Mouse (Mus musculus) frontal cortex, postnatal 36 days (tissue): Measurements from ENCODE around the gene Bid.
A peak's percentile ranks its signal among the peaks of the same experiment; 100 is the strongest.

Source experiments
- DNase-seq, 2 experiments: peaks; one replicate each; pipeline ENCODE4 v3.0.0; 2022; ENCODE audit warnings: low spot score in 2 of 2

Gene Bid

DNA sequence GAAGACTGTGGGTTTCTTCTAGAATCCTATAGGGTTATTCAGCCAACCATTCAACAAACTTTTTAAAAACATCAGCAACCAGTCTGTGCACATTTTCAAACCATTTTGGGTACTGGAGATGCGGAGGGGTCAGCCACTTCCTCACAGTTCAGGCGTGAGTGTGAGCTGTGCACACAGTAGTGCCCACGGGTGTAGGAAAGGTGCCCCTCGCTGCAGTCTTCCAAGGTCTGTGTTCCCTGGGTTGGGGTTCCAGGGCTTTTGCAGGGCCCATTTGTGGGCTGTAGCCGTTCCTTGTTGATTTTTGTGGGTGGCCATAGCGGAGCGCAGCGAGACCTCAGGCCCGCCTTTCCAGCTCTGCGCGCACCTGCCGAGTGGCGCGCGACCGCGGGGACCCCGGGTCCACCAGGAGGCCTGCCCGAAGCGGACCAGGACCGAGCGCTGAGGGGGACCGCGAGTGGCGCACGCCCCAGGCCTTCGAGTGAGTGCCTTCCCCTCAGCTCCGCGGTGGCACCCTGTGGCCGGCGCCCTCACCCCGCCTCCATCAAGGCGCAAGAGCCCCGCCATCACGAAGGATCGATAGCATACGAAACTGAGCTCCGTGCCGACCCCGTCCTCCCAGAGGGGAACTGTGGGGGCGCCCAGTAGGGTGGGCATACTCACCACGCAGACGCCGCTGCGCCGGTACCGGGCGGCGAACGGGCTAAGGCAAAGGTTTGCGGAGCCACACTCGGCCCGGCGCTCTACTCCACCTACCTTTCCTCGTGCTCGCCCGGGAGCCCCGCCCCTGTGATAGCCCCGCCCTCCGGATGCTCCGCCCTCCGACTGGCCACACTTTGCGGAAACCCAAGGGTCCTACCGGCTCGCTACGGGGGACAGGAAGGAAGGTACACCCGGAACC, at the start of gene Bid:
Gene Bid, minus strand, starts transcription at position 780 of the 898 bp plus-strand sequence.
- DNase-seq = peak; percentile 78 to 79

DNA sequence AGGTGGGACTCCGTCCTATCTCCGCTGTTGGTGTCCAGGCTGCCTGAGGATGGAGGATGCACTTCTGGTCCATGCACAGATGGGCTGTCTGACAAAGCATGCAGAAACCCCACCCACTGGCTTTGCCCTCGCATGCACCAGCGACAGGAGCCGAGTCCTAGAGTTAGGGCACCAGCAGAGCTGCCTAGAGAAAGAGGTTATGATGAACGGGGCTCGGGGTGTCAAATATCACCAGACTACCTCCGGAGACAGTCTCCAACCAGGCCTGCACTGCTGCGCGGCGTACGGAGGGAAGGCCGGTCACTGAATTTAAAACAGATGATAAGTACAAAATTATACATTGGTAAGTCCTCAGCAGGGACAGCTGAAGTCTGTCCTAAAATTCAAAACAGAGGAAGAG, 49.2 kb upstream of the Bid start:
- DNase-seq = no peak

DNA sequence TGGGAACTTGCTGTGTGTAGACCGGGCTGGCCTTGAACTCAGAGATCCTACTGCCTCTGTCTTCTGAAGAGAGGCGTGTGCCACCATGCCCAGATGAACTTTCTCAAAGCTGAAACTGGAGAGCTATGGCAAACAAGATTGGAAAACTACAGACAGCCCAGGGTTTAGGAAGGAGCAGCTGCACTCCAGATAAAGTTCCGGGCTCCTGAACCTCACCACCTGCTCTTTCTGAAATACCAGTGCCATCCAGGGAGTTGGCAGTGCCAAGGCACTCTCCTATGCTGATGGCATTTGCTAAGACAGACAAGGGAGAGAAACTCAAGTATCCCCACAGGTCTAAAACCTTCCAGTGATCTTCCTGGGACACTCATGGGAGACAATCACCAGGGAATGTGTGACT, 47.5 kb upstream of the Bid start:
- DNase-seq = no peak

DNA sequence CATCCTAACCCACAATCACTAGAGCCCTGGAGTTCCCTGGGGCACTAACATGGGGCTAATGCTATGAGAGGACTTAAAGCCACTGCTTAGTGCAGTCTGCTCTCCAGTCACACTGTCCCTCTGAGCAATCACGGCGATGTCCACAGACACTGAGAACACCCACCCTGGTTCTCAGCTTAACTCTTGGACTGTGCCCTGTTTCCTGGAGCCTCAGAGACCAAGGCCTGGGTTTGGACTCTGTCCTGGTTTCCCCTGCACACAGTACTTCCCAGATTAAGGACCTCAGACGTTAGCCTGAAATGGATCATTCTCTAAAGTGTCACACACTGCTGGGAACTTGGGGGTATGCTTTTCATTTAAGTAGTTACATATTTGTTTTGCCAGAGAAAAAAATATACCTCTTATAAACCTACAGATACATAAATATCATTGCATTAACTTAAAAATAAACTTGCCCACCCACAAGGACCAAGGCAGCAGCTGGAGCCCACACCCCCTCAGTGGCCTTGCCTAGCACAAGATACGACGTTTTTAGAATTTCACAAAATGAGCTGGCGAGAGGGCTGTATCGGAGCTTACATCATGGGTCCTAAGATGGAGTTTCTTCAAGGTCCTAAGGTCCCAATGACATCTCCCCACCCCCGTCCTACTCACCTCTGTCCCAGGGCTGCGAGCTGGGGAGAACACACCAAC, 43.8 kb upstream of the Bid start:
- DNase-seq = peak in 1 of 2 experiments; percentile 75

DNA sequence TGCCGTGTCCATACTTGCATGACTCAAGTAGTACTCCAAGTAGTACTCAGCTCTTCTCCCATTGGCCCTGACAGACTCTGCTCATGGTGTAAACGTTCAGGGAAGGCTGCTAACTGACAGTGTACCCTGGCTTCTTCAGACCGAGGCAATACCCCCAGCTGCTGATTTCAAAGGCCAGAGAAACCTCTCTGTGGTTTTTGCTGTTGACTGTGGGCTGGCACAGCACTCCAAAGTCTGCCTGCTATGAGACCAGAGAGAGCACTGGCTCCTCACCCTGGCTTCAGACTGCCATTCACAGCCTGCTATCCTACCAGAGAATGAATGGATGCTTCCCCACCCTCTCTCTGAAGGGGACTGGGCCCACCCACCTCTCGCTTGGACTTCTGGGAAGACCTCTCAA, 40.7 kb upstream of the Bid start:
- DNase-seq = no peak

DNA sequence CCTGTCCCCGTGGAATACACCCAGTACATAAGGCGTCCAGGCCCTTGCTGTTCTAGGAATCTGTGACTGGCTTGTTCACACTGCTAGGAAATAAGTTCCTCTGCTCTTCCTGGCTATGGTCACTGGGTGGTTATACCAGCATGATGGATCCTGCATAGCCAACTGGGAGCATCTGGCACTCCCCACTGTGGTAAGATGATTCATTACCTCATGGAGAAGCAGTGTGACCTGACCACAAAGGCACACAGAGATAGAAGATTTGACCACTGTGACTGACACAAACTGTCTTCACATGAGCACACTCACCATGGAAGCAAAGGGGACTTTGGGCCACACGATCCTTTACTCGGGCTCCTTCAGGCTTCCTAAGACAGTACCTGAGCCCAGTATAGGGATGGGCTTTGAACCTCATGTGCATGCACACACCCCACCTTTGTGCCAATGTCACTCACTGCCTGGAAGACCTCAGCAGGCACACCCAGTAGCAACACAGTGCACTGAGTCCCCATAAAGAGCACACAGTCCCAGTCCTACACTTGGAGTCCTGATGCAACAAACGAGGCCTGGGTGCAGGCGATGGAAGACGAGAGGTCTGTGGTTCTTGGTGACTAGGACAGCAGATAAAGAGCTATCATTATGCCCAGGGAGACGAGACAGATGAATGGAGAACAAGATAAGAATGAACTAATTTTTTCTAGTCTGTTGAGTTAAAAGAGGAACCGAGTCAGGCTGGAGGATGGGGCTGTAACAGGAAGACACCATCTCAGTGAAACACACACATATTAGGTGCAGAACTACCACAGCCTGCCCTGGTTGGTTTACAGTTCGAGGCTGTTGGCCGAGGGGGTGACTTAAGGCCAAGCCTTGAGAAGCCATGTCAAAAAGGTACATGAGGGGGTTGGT, 39.9 kb upstream of the Bid start:
- no peak for DNase-seq

DNA sequence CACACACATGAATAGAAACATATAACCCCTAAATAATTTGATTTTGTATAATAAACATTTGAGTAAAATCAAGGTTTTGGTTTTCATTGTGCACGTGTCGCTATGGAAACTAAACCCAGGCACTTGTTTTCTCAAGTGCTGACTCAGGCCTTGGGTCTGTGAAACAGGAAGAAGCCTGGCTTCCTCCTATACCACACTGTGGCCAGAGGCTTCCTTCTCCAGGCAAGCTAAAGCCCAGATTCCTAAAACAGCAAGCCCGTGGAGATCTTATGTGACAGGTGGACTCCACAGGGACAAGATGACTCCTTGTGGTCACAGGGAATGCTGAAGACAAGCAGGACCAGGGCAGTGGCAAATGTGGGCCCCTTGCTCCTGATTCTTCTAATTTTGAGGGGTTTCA, 38.6 kb upstream of the Bid start:
- DNase-seq = no peak

DNA sequence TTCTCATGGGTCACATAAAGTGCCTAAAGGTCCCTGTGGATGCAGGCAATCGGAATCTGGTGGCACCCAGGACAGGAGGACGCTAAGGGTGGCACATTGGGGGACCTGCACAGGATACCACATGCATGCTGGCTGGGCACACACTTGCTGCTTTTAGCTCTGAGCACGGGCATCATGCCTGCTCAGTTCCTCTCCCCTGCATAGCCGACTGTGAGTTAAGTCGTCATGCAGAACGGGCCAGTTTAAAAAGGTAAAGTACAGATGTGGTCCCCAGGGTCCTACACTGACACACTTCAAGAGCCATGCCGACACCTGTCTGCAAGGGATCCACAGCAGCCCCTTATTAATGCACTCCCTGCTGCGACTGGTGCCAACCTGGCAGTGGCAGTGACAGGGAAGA, 37.6 kb upstream of the Bid start:
- no peak for DNase-seq

DNA sequence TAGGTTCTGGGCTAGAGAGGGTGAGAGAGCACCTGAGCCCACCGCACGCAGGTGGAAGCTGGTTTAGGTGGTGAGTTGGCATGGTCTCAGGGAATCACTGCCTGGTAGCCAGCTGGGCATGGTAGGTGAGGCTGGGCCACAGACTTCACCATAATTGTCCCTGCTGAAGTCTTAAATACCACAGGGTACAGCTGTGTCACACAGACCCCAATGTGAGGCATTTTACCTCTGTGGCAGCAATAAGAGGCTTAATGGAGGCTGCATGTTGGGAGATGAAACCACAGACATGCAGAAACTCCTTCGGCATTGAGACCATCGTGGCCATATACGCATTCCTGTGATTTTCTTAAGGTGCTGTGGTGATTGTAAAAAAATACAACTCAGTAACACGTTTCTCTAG, 35.8 kb upstream of the Bid start:
- no peak for DNase-seq

DNA sequence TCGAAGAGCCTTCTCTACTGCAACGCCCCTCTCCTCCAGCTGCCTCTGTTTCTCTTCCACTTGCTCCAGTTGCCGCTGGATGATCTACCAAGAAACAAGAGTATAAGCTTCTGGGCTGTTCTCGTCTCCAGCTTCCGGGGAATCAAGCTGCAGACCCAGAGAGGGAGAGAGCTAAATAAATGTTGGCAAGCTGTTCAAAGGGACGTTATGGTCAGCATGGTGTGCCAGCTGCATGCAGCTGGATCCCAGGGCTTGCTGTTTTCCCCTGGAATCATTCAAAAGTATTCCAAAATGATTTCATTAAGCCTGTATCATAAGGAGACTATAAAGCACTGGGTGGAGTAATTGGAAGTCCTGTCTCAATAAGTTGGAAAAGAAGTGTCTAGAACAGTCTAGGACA, 34.7 kb upstream of the Bid start:
- DNase-seq = no peak

DNA sequence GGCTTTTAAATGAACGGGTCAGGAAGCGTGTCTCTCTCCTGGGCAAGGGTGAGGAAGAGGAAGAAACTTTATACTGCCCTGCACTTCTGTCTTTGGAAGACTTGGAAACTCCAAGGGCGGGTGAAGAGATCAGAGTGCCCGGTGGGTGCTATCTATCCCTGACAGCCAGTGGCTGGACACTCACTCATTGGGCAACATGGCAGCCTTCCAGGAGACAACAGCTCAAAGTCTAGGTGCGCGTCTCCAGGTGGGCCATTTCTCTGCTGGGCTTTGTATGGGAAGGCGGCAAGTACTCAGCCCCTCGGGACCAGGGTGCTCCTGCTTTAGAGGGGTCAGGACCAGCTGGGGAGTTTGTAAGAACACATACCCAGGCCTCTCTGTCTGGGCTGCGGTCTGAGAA, 28.9 kb upstream of the Bid start:
- no peak for DNase-seq

DNA sequence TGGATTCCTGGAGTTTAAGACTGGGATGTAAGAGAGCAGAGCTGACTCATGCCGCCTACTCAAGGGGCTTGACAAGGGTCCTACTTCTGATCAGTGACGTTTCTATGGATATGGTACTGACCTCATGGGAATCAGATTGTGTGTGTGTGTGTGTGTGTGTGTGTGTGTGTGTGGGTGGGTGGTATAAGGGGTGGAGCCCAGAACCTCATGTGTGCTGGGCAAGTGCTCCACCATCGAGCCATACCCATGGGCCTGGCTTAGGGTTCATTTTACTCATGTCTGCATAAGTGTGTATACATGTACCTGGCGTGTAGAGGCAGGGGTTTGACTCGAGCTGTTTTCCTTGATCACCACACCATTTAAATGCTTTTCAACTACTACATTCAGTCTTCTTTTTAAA, 27.3 kb upstream of the Bid start:
- DNase-seq = no peak

DNA sequence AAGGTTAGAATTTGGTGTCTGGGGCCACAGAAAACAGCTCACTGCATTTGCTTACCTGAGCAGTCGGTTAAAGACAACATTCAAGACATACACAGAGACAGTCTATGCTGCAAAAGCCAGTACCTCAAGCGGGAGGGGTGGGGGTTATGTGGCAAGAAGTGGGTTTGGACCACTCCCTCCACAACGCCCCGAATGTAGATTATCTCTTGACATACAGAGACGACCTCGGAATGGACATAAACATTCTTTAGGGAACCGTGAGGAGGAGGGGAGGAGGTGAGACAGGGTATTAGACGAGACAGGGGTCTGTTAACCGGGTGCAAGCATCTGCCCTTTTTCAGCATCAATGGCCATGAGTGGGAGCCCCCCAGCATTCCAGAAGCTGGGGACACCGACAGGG, 26.9 kb upstream of the Bid start:
- no peak for DNase-seq

DNA sequence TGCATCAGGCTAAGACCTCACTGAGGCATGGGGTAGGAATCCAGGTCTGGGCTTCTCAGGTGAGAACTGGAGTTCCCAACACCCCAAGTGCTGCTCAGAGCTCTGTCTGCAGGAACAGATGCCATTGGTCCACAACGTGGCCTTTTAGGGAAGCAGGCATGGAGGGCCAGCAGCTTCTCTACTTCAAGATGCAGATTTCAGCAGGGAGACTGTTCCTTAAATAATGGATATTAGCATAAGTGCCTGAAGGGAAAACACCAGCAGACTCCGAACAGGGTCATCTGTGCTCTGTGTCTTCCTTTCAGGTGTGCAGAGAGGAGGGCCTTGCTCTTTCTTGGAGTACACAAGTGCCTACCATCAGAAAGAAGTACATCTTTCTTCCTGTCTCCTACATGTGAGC, 26.4 kb upstream of the Bid start:
- no peak for DNase-seq

DNA sequence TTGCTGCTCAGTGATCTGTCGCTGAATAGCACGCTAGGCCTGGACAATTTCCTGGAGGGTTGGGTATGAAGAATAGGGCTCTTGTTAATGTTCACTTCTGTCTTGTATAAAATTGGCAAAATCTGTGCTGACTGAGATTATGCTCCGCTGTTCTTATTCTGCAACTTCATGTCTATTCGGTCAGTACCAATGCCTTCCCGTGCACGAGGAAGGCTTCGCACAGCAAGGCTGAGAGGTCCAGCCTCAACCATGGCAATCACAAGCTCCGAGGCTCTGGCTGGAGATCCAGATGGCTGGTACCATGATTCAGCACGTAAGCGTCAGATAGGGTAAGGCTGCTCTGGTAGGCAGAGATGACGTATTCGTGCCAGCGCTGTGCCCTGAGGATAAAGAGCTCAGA, 24.9 kb upstream of the Bid start:
- DNase-seq = peak in 1 of 2 experiments; percentile 43

DNA sequence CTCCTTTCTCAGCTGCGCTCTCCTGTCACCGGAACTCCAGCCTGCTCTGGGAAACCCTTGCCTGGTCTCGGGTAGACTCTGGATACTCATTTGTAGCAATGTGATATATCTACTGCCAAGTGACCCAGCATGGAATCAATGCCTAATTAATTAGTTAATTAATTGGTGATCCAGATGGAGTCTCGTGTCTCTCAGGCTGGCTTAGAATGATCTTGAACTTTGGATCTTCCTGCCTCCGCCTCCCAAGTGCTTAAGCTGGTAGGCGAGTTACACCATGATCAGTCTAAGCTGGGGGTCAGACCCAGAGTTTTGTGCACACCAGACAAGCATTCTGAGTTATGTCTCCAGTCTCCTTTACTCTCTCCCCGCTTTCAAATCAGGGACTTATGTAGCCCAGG, 24.4 kb upstream of the Bid start:
- DNase-seq = no peak

DNA sequence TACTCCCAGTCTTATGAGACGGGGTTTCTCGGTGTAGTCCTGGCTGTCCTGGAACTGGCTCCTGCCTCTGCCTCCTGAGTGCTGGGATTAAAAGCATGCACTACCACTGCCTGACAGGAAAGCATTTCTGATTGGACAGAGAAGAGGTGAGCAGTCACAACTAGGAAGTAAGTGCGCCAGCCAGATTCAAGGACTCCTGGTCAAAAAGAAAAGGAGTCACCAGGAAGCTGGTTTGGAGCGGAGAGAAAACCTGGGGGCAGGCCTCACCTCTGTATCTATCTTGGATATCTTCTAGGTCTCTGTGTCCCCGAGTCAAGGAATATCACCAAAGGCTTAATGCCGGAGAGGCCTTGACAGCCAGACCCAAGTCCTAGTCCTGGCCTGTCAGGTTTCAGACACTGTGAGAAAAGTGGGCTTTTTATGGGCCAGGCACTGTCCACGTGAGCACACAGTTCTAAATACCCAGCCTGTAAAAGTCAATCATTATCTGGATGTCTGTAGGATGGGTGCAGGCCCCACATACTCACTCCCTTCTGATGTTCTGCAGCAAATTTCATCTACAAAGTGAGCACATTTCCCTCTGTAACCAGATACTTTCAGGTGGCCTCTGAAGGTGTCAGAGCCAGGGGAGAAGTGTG, 23.9 kb upstream of the Bid start:
- DNase-seq = no peak

DNA sequence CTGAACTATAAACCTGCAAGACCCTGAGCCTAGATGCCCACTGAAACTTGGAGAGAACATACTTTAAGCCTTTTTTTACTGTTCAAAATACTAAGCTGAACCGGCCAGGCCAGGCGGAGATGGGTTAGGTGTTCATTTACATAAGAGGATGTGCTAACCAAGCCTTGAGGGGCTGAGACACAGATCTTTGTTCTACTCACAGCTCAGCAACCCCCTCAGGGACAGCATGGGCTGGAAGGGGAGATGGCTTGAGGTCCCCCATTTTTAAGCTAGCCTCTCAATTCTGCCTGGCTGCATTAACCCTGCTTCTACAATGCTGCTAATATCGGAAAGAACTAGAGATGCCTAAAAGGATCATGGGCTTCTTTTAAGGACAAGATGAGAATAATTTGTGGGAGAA, 23.1 kb upstream of the Bid start:
- DNase-seq = no peak

DNA sequence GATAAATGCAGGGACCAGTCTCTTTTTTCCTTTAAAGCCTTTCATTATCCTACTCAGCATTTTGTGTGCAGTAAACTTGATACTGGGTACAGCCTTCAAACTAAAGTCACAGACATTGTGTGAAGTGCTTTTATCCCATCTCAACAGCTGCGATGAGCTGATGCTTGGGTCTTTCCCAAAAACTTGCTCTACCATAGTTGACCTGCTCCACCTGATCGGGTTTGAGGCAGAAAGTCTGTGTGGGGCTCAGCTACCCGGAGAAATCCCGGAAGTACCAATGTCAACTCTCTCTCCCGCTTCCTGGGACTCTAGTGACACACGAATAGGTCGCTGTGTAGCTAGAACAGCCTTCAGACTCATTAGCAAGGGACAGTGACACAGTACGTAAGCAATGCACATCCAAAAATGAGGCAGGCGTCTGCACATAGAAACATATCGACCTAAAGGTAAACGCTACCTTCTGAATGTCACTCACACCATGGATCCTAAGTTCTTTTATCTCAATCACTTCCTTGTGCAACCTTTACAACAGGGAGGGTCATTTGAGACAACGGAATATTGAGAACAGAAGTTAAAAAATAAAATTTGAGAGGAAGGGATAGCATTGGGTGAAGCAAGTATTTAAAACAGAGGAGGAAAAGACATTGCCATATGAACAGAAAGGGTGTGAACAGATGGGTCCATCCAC, 22.3 kb upstream of the Bid start:
- no peak for DNase-seq

DNA sequence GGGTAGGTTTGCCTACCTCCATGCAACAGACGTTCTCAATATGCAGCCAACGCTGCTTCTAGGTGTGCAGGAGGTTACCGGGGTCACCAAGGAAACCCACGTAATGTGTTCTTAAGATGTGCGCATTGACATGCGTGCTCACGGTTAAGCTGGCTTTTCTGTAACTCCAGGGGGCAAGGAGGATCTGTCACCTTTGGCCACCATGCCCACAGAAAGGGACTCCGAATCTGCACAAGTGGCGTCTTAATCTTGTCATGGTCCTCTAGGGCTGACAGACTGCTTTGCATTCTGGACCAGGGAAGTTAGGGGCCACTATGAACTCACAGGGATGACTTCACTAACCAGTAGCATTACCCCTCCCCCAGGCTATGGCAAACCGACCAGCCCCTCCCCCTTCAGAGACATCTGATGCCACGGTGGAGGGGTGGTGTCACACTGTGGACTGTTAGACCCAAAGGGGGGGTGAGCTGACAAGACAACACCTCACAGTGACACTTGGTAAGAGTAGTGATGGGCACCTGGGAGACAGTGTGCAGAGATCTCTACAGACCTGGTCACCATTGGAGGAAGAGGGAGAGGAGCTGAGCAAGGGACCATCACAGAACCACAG, 21.5 kb upstream of the Bid start:
- no peak for DNase-seq

DNA sequence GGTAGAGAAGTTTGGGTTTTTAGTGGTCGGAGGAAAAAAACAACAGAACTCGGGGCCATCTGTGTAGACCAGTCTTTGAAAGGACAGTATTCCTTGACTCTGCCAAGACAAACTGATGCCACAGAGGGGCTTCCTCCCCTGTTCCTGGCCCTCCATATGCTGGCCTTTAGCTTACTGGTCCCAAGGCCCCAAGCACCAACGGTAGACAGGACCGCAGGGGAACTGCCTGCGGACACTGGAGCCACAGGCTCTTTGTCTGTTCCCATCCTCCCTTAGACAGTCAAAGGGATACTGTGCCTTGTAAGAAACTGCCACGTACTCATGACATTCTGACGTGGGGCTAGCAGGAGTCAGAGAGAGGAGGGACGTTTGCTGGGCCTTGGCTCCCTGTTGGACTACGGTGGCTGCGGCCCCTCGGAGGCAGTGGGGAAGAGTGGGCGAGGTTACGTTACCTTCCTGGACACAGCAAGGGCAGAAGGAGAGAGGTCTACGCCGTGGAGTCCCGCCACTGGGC, 20.5 kb upstream of the Bid start:
- DNase-seq = no peak
